Mouse (Mus musculus) retina, embryonic 14.5 days (tissue): ENCODE measurements around the gene Gm21876.
"Not testable (repeated sequence)": the region's sequence is repeated elsewhere in the genome, so short reads cannot be mapped to it uniquely, and the experiment has no call there.

ENCODE experiments used
- DNase-seq: peaks from one replicate; pipeline ENCODE4 v3.0.0-alpha.2; 2015; ENCODE audit warnings: low spot score

The Gm21876 gene

DNA sequence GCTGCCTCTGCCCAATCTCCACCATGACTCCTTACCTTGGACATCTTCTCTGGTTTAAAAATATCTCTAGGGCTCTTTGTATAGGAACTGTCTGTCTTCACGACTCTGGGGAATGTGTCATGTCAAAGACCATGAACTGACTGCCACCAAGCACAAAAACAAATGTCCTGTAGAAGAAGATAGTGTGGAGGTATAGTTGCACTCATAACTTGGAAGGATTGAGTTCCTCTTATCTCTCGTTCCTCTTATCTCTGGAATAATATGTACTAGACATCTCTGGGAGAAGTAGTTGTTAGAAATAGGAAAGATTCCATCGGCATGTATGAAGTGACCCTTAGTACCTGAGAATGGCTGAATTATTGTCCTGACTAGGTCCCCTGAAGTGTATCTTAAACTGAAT, at the start of gene Gm21876:
Gene Gm21876 (minus strand): TSS at position 101 of the 400 bp plus-strand sequence.
- DNase-seq = no peak

DNA sequence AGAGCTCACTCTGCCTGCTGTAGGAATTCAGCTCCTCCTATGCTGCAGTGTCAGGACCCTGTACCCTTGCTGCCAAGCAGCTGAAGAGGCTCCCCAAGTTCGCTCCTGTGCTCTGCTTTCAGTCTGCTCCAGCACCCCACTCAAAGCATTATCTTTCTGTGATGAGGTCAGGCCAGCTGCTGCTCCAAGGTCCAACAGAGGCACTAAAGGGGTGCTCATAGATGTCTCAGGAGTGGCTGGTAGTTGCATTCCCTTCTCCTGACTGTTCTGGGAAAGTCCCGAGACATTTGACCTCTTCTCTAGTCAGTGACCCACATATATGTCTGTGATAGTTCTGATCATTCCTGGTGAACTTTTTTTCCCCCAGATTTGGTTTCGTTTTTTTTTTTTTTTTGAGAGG, 45.0 kb upstream of the Gm21876 start:
- DNase-seq = no peak

GRCm38 (mm10) chrX:21146675-21147074, 28.8 kb downstream of the Gm21876 start:
- not testable (repeated sequence) for DNase-seq
